Mouse (Mus musculus) right cerebral cortex, adult 18-20 months (tissue): ENCODE measurements at regions not wholly inside any gene's neighbourhood (a gene's known extent, or its start where the extent isn't known, plus 50 kb on each side); places are given as distances from the start of the nearest gene placed in this dataset.

ENCODE experiments used
- DNase-seq: peaks from one replicate; pipeline ENCODE4 v3.0.0; 2022; ENCODE audit warnings: mixed read lengths

DNA sequence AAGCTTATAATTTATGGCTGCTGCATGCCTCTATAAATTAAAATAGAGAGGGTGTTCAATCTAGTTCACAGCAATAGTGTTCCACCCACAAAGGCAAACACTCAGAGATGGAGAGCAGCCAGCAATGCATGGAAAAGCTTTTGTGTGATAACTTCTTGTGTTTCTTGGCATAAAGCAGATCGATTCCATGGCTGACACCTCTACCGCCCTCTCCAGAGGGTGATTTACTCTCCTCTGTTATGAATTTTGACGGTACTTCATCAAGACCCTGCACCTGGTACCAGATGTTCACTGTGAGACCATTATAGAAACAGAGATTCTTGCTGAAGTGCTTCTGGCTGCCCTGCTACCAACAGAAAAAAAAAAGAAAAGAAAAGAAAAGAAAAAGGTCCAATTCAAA is 54.1 kb upstream of the Btc start:
- no peak for DNase-seq

GRCm38 (mm10) chr5:91464876-91465508 is 52.4 kb upstream of the Parm1 start:
- DNase-seq: peak; percentile 40
